Mouse (Mus musculus): ENCODE results near the gene Slc12a5.

The Slc12a5 gene

GRCm38 (mm10) chr2:164979749-164980148, 19.1 kb downstream of the Slc12a5 start:
- DNase-seq (ENCODE audit: low spot score in 2 of 2) = no peak

DNA sequence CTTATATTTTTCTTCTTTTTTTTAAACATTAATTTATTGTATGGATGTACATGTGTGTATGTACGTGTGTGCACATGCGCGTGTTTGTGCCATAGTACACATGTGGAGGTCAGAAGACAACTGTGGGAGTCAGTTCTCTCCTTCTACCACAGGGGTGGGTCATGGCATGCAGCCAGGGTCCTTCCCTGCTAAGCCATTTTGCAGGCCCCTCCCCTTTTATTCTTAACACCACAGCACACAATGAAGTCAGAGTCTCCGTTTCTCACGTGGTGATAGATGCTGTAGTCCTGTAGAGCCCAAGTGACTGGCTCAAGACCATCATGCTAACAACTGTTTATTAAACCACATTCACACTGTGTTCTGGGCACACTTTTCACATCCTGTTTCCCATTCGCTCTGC, 25.4 kb downstream of the Slc12a5 start:
- no peak for DNase-seq (ENCODE audit: low spot score in 2 of 2)

DNA sequence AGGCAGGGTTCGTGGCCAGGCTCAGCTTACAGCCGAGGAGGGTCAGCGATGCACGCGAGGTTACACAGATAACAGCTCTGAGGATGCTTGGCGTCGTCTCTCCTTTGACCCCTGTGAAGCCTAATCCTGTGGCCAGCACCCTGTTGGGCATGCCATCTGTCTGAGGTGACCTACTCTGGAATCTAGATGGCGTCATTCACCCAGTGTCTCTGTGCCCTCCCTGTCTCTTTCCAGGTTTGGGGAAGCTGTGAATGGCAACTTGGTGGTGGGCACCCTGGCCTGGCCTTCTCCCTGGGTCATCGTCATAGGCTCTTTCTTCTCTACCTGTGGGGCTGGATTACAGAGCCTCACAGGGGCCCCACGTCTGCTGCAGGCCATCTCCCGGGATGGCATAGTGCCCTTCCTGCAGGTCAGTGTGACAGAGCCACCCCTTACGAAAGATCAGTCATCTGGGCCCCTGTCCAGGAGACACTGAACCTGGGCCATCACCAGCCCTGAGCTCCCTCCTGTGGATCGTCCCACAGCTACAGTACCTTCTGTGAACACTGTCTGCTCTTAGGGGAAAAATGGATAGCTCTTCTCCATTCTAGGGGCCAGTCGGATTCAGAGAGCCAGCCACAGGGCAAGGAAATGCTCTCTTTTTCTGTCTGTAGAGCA, 25.9 kb downstream of the Slc12a5 start:
- DNase-seq (ENCODE audit: low spot score in 2 of 2) = no peak

DNA sequence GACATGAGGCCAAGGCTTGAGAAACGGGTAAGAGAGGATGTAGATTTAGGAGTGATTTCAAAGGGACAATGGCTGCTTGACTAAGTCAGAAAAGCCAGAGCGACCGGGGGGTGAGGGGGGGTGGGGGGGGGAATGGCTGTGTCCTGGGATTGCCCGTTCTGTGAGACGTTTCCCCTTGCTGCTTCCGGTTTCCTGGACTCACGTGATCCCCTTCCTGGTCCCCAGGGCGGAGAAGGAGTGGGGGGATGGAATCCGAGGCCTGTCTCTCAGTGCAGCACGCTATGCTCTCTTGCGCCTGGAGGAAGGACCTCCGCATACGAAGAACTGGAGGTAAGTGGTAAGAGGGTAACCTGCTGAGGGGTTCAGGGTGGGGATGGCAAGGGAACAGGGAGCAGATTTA, 28.2 kb downstream of the Slc12a5 start:
- no peak for DNase-seq (ENCODE audit: low spot score in 2 of 2)

- no peak for DNase-seq (ENCODE audit: low spot score in 2 of 2)
Observed at GRCm38 (mm10) chr2:164991111-164991510, 30.5 kb downstream of the Slc12a5 start.

DNA sequence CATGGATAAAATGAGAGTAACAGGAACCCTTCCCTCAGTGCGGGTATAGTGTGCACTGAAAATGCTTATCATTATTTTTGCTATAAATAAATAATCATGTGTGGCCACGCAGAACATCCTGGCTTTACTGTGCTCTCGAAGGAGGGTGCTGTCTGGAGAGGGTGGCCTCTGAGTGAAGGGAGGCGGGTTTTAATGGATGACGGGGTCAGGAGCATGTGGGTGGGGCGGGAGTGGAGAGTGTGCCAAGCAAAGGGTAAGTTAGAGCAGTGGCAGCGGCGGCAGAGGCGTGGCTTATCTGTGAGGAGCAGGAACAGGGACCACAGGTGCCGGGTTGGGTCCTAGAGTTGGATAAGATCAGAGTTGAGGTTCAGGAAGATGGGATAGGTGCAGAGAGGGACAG, 31.2 kb downstream of the Slc12a5 start:
- DNase-seq (ENCODE audit: low spot score in 2 of 2) = no peak

GRCm38 (mm10) chr2:164994156-164994555, 33.6 kb downstream of the Slc12a5 start:
- no peak for DNase-seq (ENCODE audit: low spot score in 2 of 2)

DNA sequence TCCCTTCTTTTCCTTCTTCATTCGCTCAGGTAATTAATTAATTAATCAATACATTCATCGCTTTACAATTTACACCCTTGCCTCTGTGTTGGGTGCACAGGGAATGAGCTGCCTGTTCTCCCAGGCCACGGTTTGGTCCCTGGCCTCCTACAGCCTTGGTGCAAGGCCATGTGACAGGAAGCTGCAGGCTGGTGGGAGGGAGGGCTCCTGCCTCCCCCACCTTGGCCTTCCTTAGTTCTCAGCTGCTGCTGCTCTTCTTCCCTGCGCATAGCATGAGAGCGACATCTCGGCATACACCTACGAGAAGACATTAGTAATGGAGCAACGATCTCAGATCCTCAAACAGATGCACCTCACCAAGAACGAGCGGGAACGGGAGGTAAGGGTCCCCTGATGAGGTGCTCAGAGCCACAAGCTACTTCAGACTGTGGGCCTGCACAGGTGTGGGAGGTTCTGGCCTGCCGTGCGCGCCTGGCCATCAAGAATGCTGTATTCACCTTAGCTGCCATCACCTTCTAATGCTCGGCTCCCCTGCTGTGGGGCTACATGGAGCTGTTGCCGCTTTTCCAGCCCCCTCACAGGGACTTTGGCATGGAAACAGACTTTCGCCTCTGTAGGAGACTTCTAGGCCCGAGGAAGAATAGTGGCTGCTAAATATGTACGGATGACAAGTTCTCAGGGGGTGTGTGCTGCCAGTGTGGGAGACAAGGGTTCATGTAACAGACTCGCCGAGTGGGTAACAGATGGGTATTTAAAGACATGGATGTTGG, 34.2 kb downstream of the Slc12a5 start:
- peak; percentile 60 to 84 for DNase-seq (ENCODE audit: low spot score in 2 of 2)

GRCm38 (mm10) chr2:164995976-164996375, 35.4 kb downstream of the Slc12a5 start:
- no peak for DNase-seq (ENCODE audit: low spot score in 2 of 2)

- DNase-seq (ENCODE audit: low spot score in 2 of 2) = no peak
Observed at GRCm38 (mm10) chr2:164996848-164997720, 36.5 kb downstream of the Slc12a5 start.

DNA sequence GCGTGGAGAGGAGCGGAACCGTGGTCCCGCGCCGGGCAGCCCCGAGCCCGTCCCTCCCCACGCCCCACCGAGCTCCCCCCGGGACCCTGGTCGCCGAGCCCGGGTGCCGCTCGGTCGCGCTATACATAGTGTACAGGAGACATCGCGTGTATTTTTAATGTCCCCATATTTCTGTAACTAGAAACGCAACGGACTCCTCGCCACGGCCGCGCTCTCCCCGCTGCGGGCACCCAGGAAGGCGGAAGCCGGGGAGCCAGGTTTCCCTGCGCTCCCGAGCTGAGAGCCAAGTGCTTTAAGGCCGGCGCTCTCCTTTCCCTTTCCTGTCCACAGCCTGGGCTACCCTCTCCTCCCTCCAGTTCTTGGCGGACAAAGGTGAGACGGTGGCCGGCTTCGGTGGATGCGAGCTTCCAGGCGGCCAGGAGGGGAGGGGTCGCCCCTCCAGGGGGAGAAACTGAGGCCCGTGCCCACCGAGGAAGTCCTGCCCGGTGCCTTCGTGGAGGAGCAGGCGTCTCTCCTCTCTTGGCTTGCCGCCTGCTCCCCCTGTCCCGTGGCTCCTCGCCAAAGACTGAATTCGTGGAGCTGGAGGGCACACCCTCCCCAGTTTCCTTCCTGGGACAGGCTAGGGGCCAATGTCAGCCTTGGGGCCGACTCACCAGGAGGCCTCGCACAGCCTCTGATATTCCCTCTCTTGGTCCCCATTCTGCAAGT, 37.3 kb downstream of the Slc12a5 start:
- no peak for DNase-seq (ENCODE audit: low spot score in 2 of 2)

- no peak for DNase-seq (ENCODE audit: low spot score in 2 of 2)
Observed at GRCm38 (mm10) chr2:165001958-165002357, 41.4 kb downstream of the Slc12a5 start.

GRCm38 (mm10) chr2:165003108-165003507, 42.5 kb downstream of the Slc12a5 start:
- DNase-seq (ENCODE audit: low spot score in 2 of 2) = no peak

GRCm38 (mm10) chr2:165004237-165004636, 43.6 kb downstream of the Slc12a5 start:
- no peak for DNase-seq (ENCODE audit: low spot score in 2 of 2)

DNA sequence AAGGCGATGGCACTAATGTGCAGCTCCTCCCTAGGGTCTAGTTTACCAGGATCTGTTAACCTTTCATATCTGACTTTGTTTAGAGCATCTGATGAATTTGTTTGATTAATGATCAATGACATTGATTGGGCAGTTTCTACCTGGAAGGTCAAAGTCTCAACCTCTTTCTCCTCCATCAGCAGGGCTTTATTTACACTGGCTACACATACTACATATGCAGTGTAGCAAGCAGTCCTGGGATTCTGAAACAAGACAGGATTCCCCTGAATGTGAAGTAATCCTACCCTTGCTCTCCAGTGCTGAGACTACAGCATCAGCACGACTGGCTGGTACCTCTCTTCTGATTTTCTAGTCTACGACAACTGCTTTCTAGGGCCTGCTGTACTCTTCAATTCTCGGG, 46.2 kb downstream of the Slc12a5 start:
- DNase-seq (ENCODE audit: low spot score in 2 of 2) = no peak

DNA sequence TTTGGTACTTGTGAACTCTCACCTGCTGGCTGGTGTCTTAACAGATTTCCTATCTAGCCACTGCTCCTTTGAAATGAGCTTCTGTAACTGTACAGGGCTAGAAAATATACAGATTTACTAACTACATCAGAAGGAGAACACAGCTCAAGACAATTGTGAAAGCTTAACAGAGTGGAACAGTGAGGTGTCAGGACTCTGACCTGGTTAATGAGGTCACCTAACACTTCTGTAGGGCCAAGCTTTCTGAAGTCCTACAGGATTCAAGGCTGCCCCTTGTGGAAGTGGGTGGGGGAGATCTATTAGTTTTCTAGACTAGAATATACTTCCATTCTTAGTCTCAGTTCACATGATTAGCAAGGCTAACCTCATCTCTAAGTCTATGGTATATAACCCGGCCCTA, 47.4 kb downstream of the Slc12a5 start:
- no peak for DNase-seq (ENCODE audit: low spot score in 2 of 2)

- no peak for DNase-seq (ENCODE audit: low spot score in 2 of 2)
Observed at GRCm38 (mm10) chr2:165009161-165009560, 48.6 kb downstream of the Slc12a5 start.

DNA sequence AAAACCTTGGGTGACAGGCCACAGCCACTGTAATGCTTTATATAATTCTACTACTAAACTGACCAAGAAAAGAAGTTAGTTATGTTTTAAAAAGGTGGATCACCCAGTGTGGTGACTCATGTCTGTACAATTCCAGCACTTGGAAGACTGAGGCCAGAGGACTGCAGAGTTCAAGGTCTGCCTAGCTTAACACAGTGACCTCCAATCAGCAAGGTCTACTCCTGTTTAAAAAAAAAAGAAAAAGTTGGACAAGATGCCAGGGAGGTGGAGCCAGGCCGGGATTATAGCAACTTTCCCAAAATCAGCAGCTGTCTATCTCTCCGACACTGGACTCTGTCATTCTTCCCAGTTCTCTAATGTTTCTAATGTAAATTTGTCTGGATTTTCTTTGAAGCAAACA, 49.0 kb downstream of the Slc12a5 start:
- no peak for DNase-seq (ENCODE audit: low spot score in 2 of 2)

DNA sequence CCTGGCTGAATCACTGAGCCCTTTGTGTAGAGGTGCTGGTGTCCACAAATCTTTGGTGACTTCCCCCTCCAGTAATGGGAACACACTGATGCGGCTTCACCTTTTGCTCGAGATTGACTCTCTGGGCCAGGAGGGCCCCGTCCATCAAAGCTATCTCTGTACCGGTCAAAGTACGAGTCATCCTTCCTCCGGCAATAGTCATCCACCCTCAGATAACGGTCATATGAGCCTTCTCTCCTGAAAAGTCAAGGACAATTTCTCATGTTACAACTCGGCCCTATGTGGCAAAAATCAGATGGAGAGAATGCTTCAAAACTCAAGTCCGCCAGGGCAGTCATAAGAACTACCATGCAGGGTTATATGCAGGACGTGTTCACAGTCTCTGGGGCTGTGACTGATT, 49.7 kb downstream of the Slc12a5 start:
- DNase-seq (ENCODE audit: low spot score in 2 of 2) = no peak

DNA sequence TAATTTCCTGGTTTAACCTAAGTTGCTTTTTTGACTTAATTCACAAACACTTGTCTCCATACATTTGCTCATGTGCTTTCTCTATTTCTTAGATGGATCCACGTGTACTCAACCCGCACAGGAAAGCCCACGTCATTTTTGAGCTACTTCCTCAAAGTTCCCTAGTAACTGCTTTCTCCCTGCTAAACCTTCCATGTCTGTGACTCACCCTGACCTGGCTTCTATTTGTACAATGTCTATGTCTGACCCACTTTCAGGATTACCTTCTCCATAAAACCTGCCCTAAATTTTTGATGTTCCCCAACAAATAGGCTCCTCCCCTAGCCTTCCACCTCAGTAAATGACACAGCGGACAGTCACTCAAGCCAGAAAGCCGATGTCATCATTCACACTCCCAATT, 54.3 kb downstream of the Slc12a5 start:
- no peak for DNase-seq (ENCODE audit: low spot score in 2 of 2)

DNA sequence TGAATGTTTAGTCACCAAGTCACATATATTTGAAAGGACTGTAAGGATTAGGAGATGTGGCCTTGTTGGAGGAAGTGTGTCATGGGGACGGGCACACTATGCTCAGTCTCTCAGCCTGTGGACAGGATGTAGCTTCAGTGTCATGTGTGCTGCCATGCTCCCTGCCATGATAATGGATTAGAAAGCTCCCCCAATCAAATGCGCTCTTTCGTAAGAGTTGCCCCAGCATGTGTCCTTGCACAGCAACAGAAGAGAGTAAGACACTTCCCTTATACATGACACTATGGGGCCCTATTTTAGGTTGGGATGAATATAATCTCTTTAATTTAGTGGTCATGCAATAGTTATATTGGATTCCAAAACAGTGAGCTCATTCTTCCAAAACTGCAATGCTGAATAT, 59.9 kb downstream of the Slc12a5 start:
- no peak for DNase-seq (ENCODE audit: low spot score in 2 of 2)

DNA sequence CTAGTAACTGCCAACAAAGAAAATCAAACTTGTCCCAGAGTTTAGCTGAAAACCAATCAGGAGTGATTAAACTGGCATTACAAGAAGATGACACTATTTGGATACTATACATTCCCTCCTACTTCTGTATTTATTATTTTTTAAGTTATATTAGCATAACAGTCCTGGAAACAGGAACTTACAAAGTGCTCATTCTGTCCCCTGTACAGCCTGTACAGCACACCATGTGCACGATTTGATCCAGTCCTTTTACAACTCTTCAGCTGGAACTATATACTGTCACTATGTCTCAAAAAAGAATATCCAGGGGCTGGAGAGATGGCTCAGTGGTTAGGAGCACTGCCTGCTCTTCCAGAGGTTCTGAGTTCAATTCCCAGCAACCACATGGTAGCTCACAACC, 66.6 kb downstream of the Slc12a5 start:
- DNase-seq (ENCODE audit: low spot score in 2 of 2) = no peak
